Mouse (Mus musculus) c-Kit-negative CD71-positive TER-119-positive erythroid progenitor cells, embryonic 14.5 days (primary cell): Measurements from ENCODE around the gene Scgb1b27.
"Not testable (repeated sequence)": the region's sequence is repeated elsewhere in the genome, so short reads cannot be mapped to it uniquely, and the experiment has no call there.

ENCODE experiments used
- DNase-seq: peaks from one replicate; pipeline ENCODE4 v3.0.0-alpha.2; 2013; ENCODE audit warnings: low read depth, low spot score

The Scgb1b27 gene

GRCm38 (mm10) chr7:34021183-34021582 lies at the start of gene Scgb1b27:
Gene Scgb1b27, plus strand, starts transcription at chr7:34021483.
- DNase-seq = not testable (repeated sequence)

GRCm38 (mm10) chr7:33982281-33982680 lies 39.0 kb upstream of the Scgb1b27 start:
- not testable (repeated sequence) for DNase-seq

- DNase-seq = no peak
Observed at GRCm38 (mm10) chr7:34013842-34014241, 7.4 kb upstream of the Scgb1b27 start, which contains the start of gene Scgb2b27. Gene Scgb2b27, minus strand, starts transcription at chr7:34013942.

GRCm38 (mm10) chr7:34025641-34026040 lies 4.4 kb downstream of the Scgb1b27 start:
- no peak for DNase-seq

GRCm38 (mm10) chr7:34027202-34027601 lies 5.9 kb downstream of the Scgb1b27 start:
- not testable (repeated sequence) for DNase-seq

- no peak for DNase-seq
Observed at GRCm38 (mm10) chr7:34030026-34030425, 8.7 kb downstream of the Scgb1b27 start.

GRCm38 (mm10) chr7:34034579-34034978 lies 13.3 kb downstream of the Scgb1b27 start:
- not testable (repeated sequence) for DNase-seq

GRCm38 (mm10) chr7:34036076-34036815 lies 15.0 kb downstream of the Scgb1b27 start:
- not testable (repeated sequence) for DNase-seq

- DNase-seq = not testable (repeated sequence)
Observed at GRCm38 (mm10) chr7:34068132-34068531, 46.8 kb downstream of the Scgb1b27 start.
